In genomic region chr11:44471337-44471995, GRCm38 (mm10) we compare ENCODE assay signal across 8 mouse cellular contexts. TPM values are rescaled to one million over a fixed set of nuclear protein-coding genes. Genes with fewer than 3 reads are reported as not detected.
DNase-seq lines count a peak whose midpoint lies in the region; ATAC-seq and TF ChIP-seq lines count a peak whose summit lies in the region.

No protein-coding gene starts in this region.

- no peak for TF ChIP-seq POLR2A in thymus, adult 2 months (IDR thresholded peaks at IDR 0.05; ENCODE audit: control insufficient read depth, extremely low read depth, insufficient read depth, low read length, poor library complexity)

- WGBS in thymus, adult 2 months: 3% methylated on average over 4 of the region's 4 CpGs
- 14% methylated on average over 4 of the region's 4 CpGs for WGBS in heart, postnatal 0 days
- WGBS in neural tube, embryonic 11.5 days: 27% methylated on average over 4 of the region's 4 CpGs

- H3K4me1 ChIP-seq in thymus, adult 2 months (replicated peaks; ENCODE audit: control insufficient read depth, insufficient read depth, low read length): peaks cover 8% of the 10 kb centered on the region
- H3K4me1 ChIP-seq in heart, postnatal 0 days (ENCODE audit: control insufficient read depth, insufficient read depth): peaks cover 17% of the 10 kb centered on the region
- peaks cover 3% of the 10 kb centered on the region; the same call in 1 of the 2 replicates for H3K4me1 ChIP-seq in neural tube, embryonic 11.5 days (ENCODE audit: control insufficient read depth, insufficient read depth, low read length)

- peak; percentile 33 for DNase-seq in thymus, adult 2 months
- no peak for DNase-seq in thymus, adult 18-20 months
- DNase-seq in embryo, embryonic 11 days: peak; percentile 32
- DNase-seq in heart, postnatal 0 days (ENCODE audit: low spot score): no peak
- peak; percentile 8 to 21 for DNase-seq in kidney, postnatal 4 days
- peak; percentile 12 for DNase-seq in neural tube, embryonic 11.5 days (ENCODE audit: low spot score)
- no peak for DNase-seq in gastrocnemius, postnatal 25 days
- no peak for DNase-seq in right cerebral cortex, postnatal 10 days (ENCODE audit: low spot score in 2 of 2)

- peak overlapping the region; percentile 88 for H3K9ac ChIP-seq in heart, postnatal 0 days (replicated peaks; ENCODE audit: low read depth, low read length)
- H3K9ac ChIP-seq in neural tube, embryonic 11.5 days (ENCODE audit: low read length): peak overlapping the region; percentile 90

- H3K9me3 ChIP-seq in heart, postnatal 0 days (replicated peaks; ENCODE audit: control insufficient read depth, low read length): no peaks in the 10 kb centered on the region
- no peaks in the 10 kb centered on the region for H3K9me3 ChIP-seq in neural tube, embryonic 11.5 days (ENCODE audit: control insufficient read depth, low read length)

- TF ChIP-seq EP300 in heart, postnatal 0 days (IDR thresholded peaks at IDR 0.05; ENCODE audit: low read depth): no peak

- no peaks in the 10 kb centered on the region for H3K27me3 ChIP-seq in thymus, adult 2 months (ENCODE audit: control insufficient read depth, insufficient read depth, low read length)
- no peaks in the 10 kb centered on the region for H3K27me3 ChIP-seq in heart, postnatal 0 days (ENCODE audit: control insufficient read depth, insufficient read depth, low read length)
- no peaks in the 10 kb centered on the region for H3K27me3 ChIP-seq in neural tube, embryonic 11.5 days (ENCODE audit: control insufficient read depth, insufficient read depth, low read length)

- peak overlapping the region; percentile 86 for H3K4me2 ChIP-seq in heart, postnatal 0 days (ENCODE audit: low read depth, low read length)
- H3K4me2 ChIP-seq in neural tube, embryonic 11.5 days (ENCODE audit: low read depth): peak overlapping the region; percentile 94

- no peak for TF ChIP-seq CTCF in thymus, adult 2 months (IDR thresholded peaks at IDR 0.05; ENCODE audit: borderline replicate concordance, control insufficient read depth, extremely low read depth, insufficient read depth, low read length, poor library complexity)
- no peak for TF ChIP-seq CTCF in heart, postnatal 0 days (IDR thresholded peaks at IDR 0.05; ENCODE audit: low read depth)

- H3K27ac ChIP-seq in thymus, adult 2 months (ENCODE audit: control insufficient read depth, insufficient read depth, low read length): peak overlapping the region; percentile 92
- peak overlapping the region; percentile 97 for H3K27ac ChIP-seq in heart, postnatal 0 days (ENCODE audit: low read depth)
- H3K27ac ChIP-seq in neural tube, embryonic 11.5 days (ENCODE audit: low read depth, low read length): peak overlapping the region; percentile 86

- no peaks in the 10 kb centered on the region for H3K36me3 ChIP-seq in thymus, adult 2 months (ENCODE audit: control insufficient read depth, insufficient read depth, low read length)
- no peaks in the 10 kb centered on the region for H3K36me3 ChIP-seq in heart, postnatal 0 days (replicated peaks; ENCODE audit: control insufficient read depth, insufficient read depth, low read length)
- H3K36me3 ChIP-seq in neural tube, embryonic 11.5 days (ENCODE audit: control insufficient read depth, insufficient read depth, low read length): no peaks in the 10 kb centered on the region

- peak overlapping the region; percentile 85 for H3K4me3 ChIP-seq in thymus, adult 2 months (ENCODE audit: control insufficient read depth, insufficient read depth, low read length)
- peak overlapping the region; percentile 85 for H3K4me3 ChIP-seq in heart, postnatal 0 days (ENCODE audit: low read depth, low read length)
- H3K4me3 ChIP-seq in neural tube, embryonic 11.5 days (ENCODE audit: low read depth, low read length): peak overlapping the region; percentile 97

- ATAC-seq in heart, postnatal 0 days (ENCODE audit: insufficient read depth, low read depth): no peak
- ATAC-seq in neural tube, embryonic 11.5 days (ENCODE audit: insufficient read depth, low FRiP score, low TSS enrichment): no peak

RNA-seq across cellular contexts. Expression of gene Ublcp1, which starts 1.2 kb away (rescaled TPM):
- 10.1 and 10.7 TPM in 2 replicates for polyA plus RNA-seq in thymus, adult 2 months (2012; rRNA removed)
- 15.0 and 16.2 TPM in 2 replicates for total RNA-seq in heart, postnatal 0 days (2014; rRNA removed; ENCODE audit: low replicate concordance)
- polyA plus RNA-seq in heart, postnatal 0 days (2015; fragmentation: Nextera tagmentation; extraction: Ambion mirVana): 45.0 and 46.1 TPM in 2 replicates
- 73.8 and 75.3 TPM in 2 replicates for polyA plus RNA-seq in neural tube, embryonic 11.5 days (2014; fragmentation: Nextera tagmentation; extraction: Ambion mirVana)
- 10 to 100 TPM; 26.6 to 28.8 TPM for total RNA-seq in gastrocnemius, postnatal 25 days (2021)

RNA-seq across cellular contexts. Expression of gene Rnf145, which starts 47.3 kb away (rescaled TPM):
- 361 and 669 TPM in 2 replicates for polyA plus RNA-seq in thymus, adult 2 months (2012; rRNA removed)
- 35.4 and 38.1 TPM in 2 replicates for total RNA-seq in heart, postnatal 0 days (2014; rRNA removed; ENCODE audit: low replicate concordance)
- polyA plus RNA-seq in heart, postnatal 0 days (2015; fragmentation: Nextera tagmentation; extraction: Ambion mirVana): 23.3 and 28.1 TPM in 2 replicates
- 126 and 142 TPM in 2 replicates for polyA plus RNA-seq in neural tube, embryonic 11.5 days (2014; fragmentation: Nextera tagmentation; extraction: Ambion mirVana)
- total RNA-seq in gastrocnemius, postnatal 25 days (2021): 10 to 100 TPM in 1 of 2 experiments, 1 to 10 TPM in 1; 8.1 to 10.9 TPM

Comparison
In these comparisons a context has a peak if more than half of its experiments do, and no peak if none do; other contexts are left out.
1. DNase-seq: peak in thymus, adult 2 months (single experiment), embryo, embryonic 11 days (single experiment), kidney, postnatal 4 days (2 of 2) and neural tube, embryonic 11.5 days (single experiment); none in thymus, adult 18-20 months (0 of 2), heart, postnatal 0 days (single experiment), gastrocnemius, postnatal 25 days (single experiment) and right cerebral cortex, postnatal 10 days (0 of 2).
2. Peak in every context shown above with its lines, with median percentiles within 50 percentile points of each other: H3K27ac ChIP-seq and H3K4me3 ChIP-seq.